Mouse (Mus musculus) hematopoietic stem cell, adult 5-6 weeks (primary cell): ENCODE data around the gene Alg2. TPM values are rescaled to one million over a fixed set of nuclear protein-coding genes. Genes with fewer than 3 reads are reported as not detected.

Source experiments
- ATAC-seq, 2 experiments: fragments of 125-278 bp in 1 of 2; replicated peaks in 1 of 2; 2 replicates each; pipeline ENCODE4 v1.8.0; 2016 to 2017; ENCODE audit warnings: inconsistent platforms in 2 of 2, mild to moderate bottlenecking in 2 of 2, moderate number of reproducible peaks in 2 of 2, low read depth in 1 of 2, moderate TSS enrichment in 1 of 2; ENCODE audit not compliant: low FRiP score in 2 of 2, poor library complexity in 2 of 2, severe bottlenecking in 2 of 2, insufficient read depth in 1 of 2, low TSS enrichment in 1 of 2
- total RNA-seq: library from RNA; stranded (forward); fragments of 172-1452, 232-1000 nt; gene quantifications from 2 replicates; pipeline ENCODE4 v1.2.3, GENCODE M21; 2017

The Alg2 gene
- 24.9 and 25.0 TPM in 2 replicates for total RNA-seq

GRCm38 (mm10) chr4:47473968-47474729 lies at the start of gene Alg2, which contains the start of gene Sec61b:
Alg2 (minus strand) TSS chr4:47474333.
Sec61b (plus strand) TSS chr4:47474658.
- ATAC-seq, result peak; percentile 97 to 98

GRCm38 (mm10) chr4:47521884-47522605 lies 47.9 kb upstream of the Alg2 start:
- ATAC-seq, result peak; percentile 35 to 58; a peak in 2 of 4 replicates

- ATAC-seq, result no peak
Measured at GRCm38 (mm10) chr4:47520076-47520475, 45.9 kb upstream of the Alg2 start.

GRCm38 (mm10) chr4:47518551-47519181 lies 44.5 kb upstream of the Alg2 start:
- no peak for ATAC-seq

GRCm38 (mm10) chr4:47504841-47505517 lies 30.8 kb upstream of the Alg2 start:
- ATAC-seq, result no peak

GRCm38 (mm10) chr4:47503045-47503444 lies 28.9 kb upstream of the Alg2 start:
- ATAC-seq, result no peak

GRCm38 (mm10) chr4:47502546-47502971 lies 28.4 kb upstream of the Alg2 start:
- peak; percentile 57 to 80 for ATAC-seq

- ATAC-seq, result no peak
Measured at GRCm38 (mm10) chr4:47499121-47499545, 25.0 kb upstream of the Alg2 start.

- no peak for ATAC-seq
Measured at GRCm38 (mm10) chr4:47497811-47498385, 23.8 kb upstream of the Alg2 start.

- ATAC-seq, result no peak
Measured at GRCm38 (mm10) chr4:47494686-47495085, 20.6 kb upstream of the Alg2 start.

- no peak for ATAC-seq
Measured at GRCm38 (mm10) chr4:47494137-47494536, 20.0 kb upstream of the Alg2 start.

GRCm38 (mm10) chr4:47493456-47493855 lies 19.3 kb upstream of the Alg2 start:
- no peak for ATAC-seq

- ATAC-seq, result no peak
Measured at GRCm38 (mm10) chr4:47492311-47493086, 18.4 kb upstream of the Alg2 start.

- no peak for ATAC-seq
Measured at GRCm38 (mm10) chr4:47491243-47491642, 17.1 kb upstream of the Alg2 start.

GRCm38 (mm10) chr4:47480576-47480975 lies 6.4 kb upstream of the Alg2 start:
- ATAC-seq, result no peak

GRCm38 (mm10) chr4:47480095-47480494 lies 6.0 kb upstream of the Alg2 start:
- no peak for ATAC-seq

- ATAC-seq, result no peak
Measured at GRCm38 (mm10) chr4:47477539-47477938, 3.4 kb upstream of the Alg2 start.
